Mouse (Mus musculus): ENCODE data around the gene Tekt2. TPM values are rescaled to one million over a fixed set of nuclear protein-coding genes. Genes with fewer than 3 reads are reported as not detected.
A peak's percentile ranks its signal among the peaks of the same experiment; 100 is the strongest.

Gene Tekt2
- polyA plus RNA-seq (2015; fragmentation: Nextera tagmentation; extraction: Ambion mirVana) = 15.9 and 16.6 TPM in 2 replicates

GRCm38 (mm10) chr4:126325281-126325861 is at the start of gene Tekt2:
Gene Tekt2 (minus strand): TSS chr4:126325688.
- Histone ChIP-seq H3K9ac (no peak within 1 kb of the TSS), H3K36me3 (no peaks in the 10 kb centered on the region), H3K27ac (peak within 1 kb of the TSS; percentile 61), H3K4me2 (peak within 1 kb of the TSS; percentile 47), H3K27me3 (no peaks in the 10 kb centered on the region), H3K4me1 (peaks cover 28% of the 10 kb centered on the region), H3K4me3 (peak within 1 kb of the TSS; percentile 17), H3K9me3 (no peaks in the 10 kb centered on the region)
- 4% methylated on average over 23 of the region's 23 CpGs for WGBS
- ATAC-seq (ENCODE audit: insufficient number of reproducible peaks, low FRiP score, low TSS enrichment, low read depth) = peak; percentile 33

GRCm38 (mm10) chr4:126371497-126371896 is 46.0 kb upstream of the Tekt2 start:
- no peak overlapping the region for H3K4me3 ChIP-seq
- no peaks in the 10 kb centered on the region for H3K4me1 ChIP-seq
- no peaks in the 10 kb centered on the region for H3K9me3 ChIP-seq
- 70% methylated on average over 9 of the region's 9 CpGs for WGBS
- ATAC-seq (ENCODE audit: insufficient number of reproducible peaks, low FRiP score, low TSS enrichment, low read depth) = no peak
- H3K27ac ChIP-seq = 0 out of 2 replicates have a peak overlapping the region, but pooled peaks have one; percentile 12
- no peak overlapping the region for H3K4me2 ChIP-seq
- H3K9ac ChIP-seq = no peak overlapping the region
- no peaks in the 10 kb centered on the region for H3K27me3 ChIP-seq
- peaks cover 25% of the 10 kb centered on the region for H3K36me3 ChIP-seq

- no peaks in the 10 kb centered on the region for H3K4me1 ChIP-seq
- 98% methylated on average over 1 of the region's 1 CpGs for WGBS
- no peak overlapping the region for H3K4me3 ChIP-seq
- no peak overlapping the region for H3K4me2 ChIP-seq
- H3K36me3 ChIP-seq = peaks cover 51% of the 10 kb centered on the region
- no peak overlapping the region for H3K9ac ChIP-seq
- no peak overlapping the region for H3K27ac ChIP-seq
- H3K27me3 ChIP-seq = no peaks in the 10 kb centered on the region
- no peak for ATAC-seq (ENCODE audit: insufficient number of reproducible peaks, low FRiP score, low TSS enrichment, low read depth)
- H3K9me3 ChIP-seq = no peaks in the 10 kb centered on the region
Observed at GRCm38 (mm10) chr4:126360069-126360468, 34.6 kb upstream of the Tekt2 start.

GRCm38 (mm10) chr4:126343451-126343850 is 18.0 kb upstream of the Tekt2 start:
- Histone ChIP-seq H3K27me3 (no peaks in the 10 kb centered on the region), H3K36me3 (peaks cover 24% of the 10 kb centered on the region), H3K9me3 (no peaks in the 10 kb centered on the region), H3K9ac (no peak overlapping the region), H3K4me1 (no peaks in the 10 kb centered on the region), H3K27ac (no peak overlapping the region), H3K4me2 (no peak overlapping the region), H3K4me3 (no peak overlapping the region)
- no peak for ATAC-seq (ENCODE audit: insufficient number of reproducible peaks, low FRiP score, low TSS enrichment, low read depth)
- 60% methylated on average over 4 of the region's 4 CpGs for WGBS

GRCm38 (mm10) chr4:126339461-126339860 is 14.0 kb upstream of the Tekt2 start:
- Histone ChIP-seq H3K27ac (no peak overlapping the region), H3K36me3 (peaks cover 5% of the 10 kb centered on the region), H3K4me3 (no peak overlapping the region), H3K27me3 (no peaks in the 10 kb centered on the region), H3K9ac (no peak overlapping the region), H3K9me3 (no peaks in the 10 kb centered on the region), H3K4me1 (no peaks in the 10 kb centered on the region), H3K4me2 (no peak overlapping the region)
- ATAC-seq (ENCODE audit: insufficient number of reproducible peaks, low FRiP score, low TSS enrichment, low read depth) = no peak
- WGBS = 61% methylated on average over 4 of the region's 4 CpGs

- 0 out of 2 replicates have a peak, but pooled peaks cover 1% of the 10 kb centered on the region for H3K36me3 ChIP-seq
- no peak overlapping the region for H3K27ac ChIP-seq
- H3K4me2 ChIP-seq = no peak overlapping the region
- no peaks in the 10 kb centered on the region for H3K27me3 ChIP-seq
- WGBS = 48% methylated on average over 3 of the region's 3 CpGs
- no peaks in the 10 kb centered on the region for H3K9me3 ChIP-seq
- H3K4me1 ChIP-seq = no peaks in the 10 kb centered on the region
- no peak overlapping the region for H3K9ac ChIP-seq
- ATAC-seq (ENCODE audit: insufficient number of reproducible peaks, low FRiP score, low TSS enrichment, low read depth) = no peak
- no peak overlapping the region for H3K4me3 ChIP-seq
Observed at GRCm38 (mm10) chr4:126332358-126332757, 6.9 kb upstream of the Tekt2 start.

- WGBS = 60% methylated on average over 1 of the region's 1 CpGs
- H3K4me2 ChIP-seq = no peak overlapping the region
- no peak overlapping the region for H3K4me3 ChIP-seq
- H3K27me3 ChIP-seq = no peaks in the 10 kb centered on the region
- no peak for ATAC-seq (ENCODE audit: insufficient number of reproducible peaks, low FRiP score, low TSS enrichment, low read depth)
- H3K9ac ChIP-seq = no peak overlapping the region
- no peaks in the 10 kb centered on the region for H3K9me3 ChIP-seq
- no peak overlapping the region for H3K27ac ChIP-seq
- no peaks in the 10 kb centered on the region for H3K36me3 ChIP-seq
- no peaks in the 10 kb centered on the region for H3K4me1 ChIP-seq
Observed at GRCm38 (mm10) chr4:126331751-126332150, 6.3 kb upstream of the Tekt2 start.

- Histone ChIP-seq H3K4me3 (no peak overlapping the region), H3K9me3 (no peaks in the 10 kb centered on the region), H3K4me1 (peaks cover 4% of the 10 kb centered on the region), H3K27ac (no peak overlapping the region), H3K36me3 (no peaks in the 10 kb centered on the region), H3K9ac (no peak overlapping the region), H3K4me2 (no peak overlapping the region), H3K27me3 (no peaks in the 10 kb centered on the region)
- no peak for ATAC-seq (ENCODE audit: insufficient number of reproducible peaks, low FRiP score, low TSS enrichment, low read depth)
- WGBS = 91% methylated on average over 4 of the region's 4 CpGs
Observed at GRCm38 (mm10) chr4:126330295-126330694, 4.8 kb upstream of the Tekt2 start.

- ATAC-seq (ENCODE audit: insufficient number of reproducible peaks, low FRiP score, low TSS enrichment, low read depth) = no peak
- no peak overlapping the region for H3K27ac ChIP-seq
- 23% methylated on average over 6 of the region's 6 CpGs for WGBS
- H3K9ac ChIP-seq = no peak overlapping the region
- H3K27me3 ChIP-seq = no peaks in the 10 kb centered on the region
- no peak overlapping the region for H3K4me3 ChIP-seq
- no peaks in the 10 kb centered on the region for H3K36me3 ChIP-seq
- peaks cover 22% of the 10 kb centered on the region for H3K4me1 ChIP-seq
- H3K4me2 ChIP-seq = no peak overlapping the region
- no peaks in the 10 kb centered on the region for H3K9me3 ChIP-seq
Observed at GRCm38 (mm10) chr4:126326036-126326435, 548 bp upstream of the Tekt2 start.

- H3K9me3 ChIP-seq = no peaks in the 10 kb centered on the region
- H3K4me3 ChIP-seq = peak overlapping the region; percentile 17
- peak overlapping the region; percentile 47 for H3K4me2 ChIP-seq
- WGBS = 23% methylated on average over 13 of the region's 13 CpGs
- H3K36me3 ChIP-seq = no peaks in the 10 kb centered on the region
- H3K4me1 ChIP-seq = peaks cover 33% of the 10 kb centered on the region
- peak; percentile 32; the same call in 1 of the 2 replicates for ATAC-seq (ENCODE audit: insufficient number of reproducible peaks, low FRiP score, low TSS enrichment, low read depth)
- H3K9ac ChIP-seq = no peak overlapping the region
- peak overlapping the region; percentile 61 for H3K27ac ChIP-seq
- no peaks in the 10 kb centered on the region for H3K27me3 ChIP-seq
Observed at GRCm38 (mm10) chr4:126324861-126325260, 627 bp downstream of the Tekt2 start.

GRCm38 (mm10) chr4:126322646-126323045 is 2.8 kb downstream of the Tekt2 start:
- no peaks in the 10 kb centered on the region for H3K27me3 ChIP-seq
- peaks cover 16% of the 10 kb centered on the region for H3K36me3 ChIP-seq
- H3K4me3 ChIP-seq = no peak overlapping the region
- H3K4me2 ChIP-seq = no peak overlapping the region
- H3K9ac ChIP-seq = no peak overlapping the region
- H3K27ac ChIP-seq = no peak overlapping the region
- no peaks in the 10 kb centered on the region for H3K9me3 ChIP-seq
- H3K4me1 ChIP-seq = peaks cover 34% of the 10 kb centered on the region
- ATAC-seq (ENCODE audit: insufficient number of reproducible peaks, low FRiP score, low TSS enrichment, low read depth) = no peak
- 96% methylated on average over 13 of the region's 13 CpGs for WGBS

GRCm38 (mm10) chr4:126321854-126322511 is 3.5 kb downstream of the Tekt2 start:
- no peak overlapping the region for H3K9ac ChIP-seq
- H3K9me3 ChIP-seq = no peaks in the 10 kb centered on the region
- H3K27ac ChIP-seq = no peak overlapping the region; the same call in 1 of the 2 replicates
- ATAC-seq (ENCODE audit: insufficient number of reproducible peaks, low FRiP score, low TSS enrichment, low read depth) = 0 out of 2 replicates have a peak, but pooled peaks have one; percentile 1
- peak overlapping the region; percentile 78 for H3K4me2 ChIP-seq
- peaks cover 23% of the 10 kb centered on the region for H3K36me3 ChIP-seq
- H3K4me3 ChIP-seq = peak overlapping the region; percentile 90
- WGBS = 55% methylated on average over 28 of the region's 28 CpGs
- H3K4me1 ChIP-seq = peaks cover 34% of the 10 kb centered on the region
- no peaks in the 10 kb centered on the region for H3K27me3 ChIP-seq

Data from limb, embryonic 15.5 days (tissue).